Mouse (Mus musculus) limb, embryonic 12.5 days (tissue): ENCODE results near the gene Pkn2. TPM values are rescaled to one million over a fixed set of nuclear protein-coding genes. Genes with fewer than 3 reads are reported as not detected.

Source experiments
- ATAC-seq: fragments of 200-750 bp; cut with Nextera tagmentation; 2 replicates; pipeline ENCODE4 v1.8.0; 2017; ENCODE audit warnings: low read depth, moderate TSS enrichment; ENCODE audit not compliant: insufficient number of reproducible peaks, insufficient read depth, low FRiP score, low TSS enrichment
- H3K27ac ChIP-seq: fragments of 300-500 bp; sonication (generic); 2 replicates; pipeline ENCODE4 v1.5.1; 2016; ENCODE audit warnings: mild to moderate bottlenecking, moderate library complexity
- H3K27me3 ChIP-seq: fragments of 300-500 bp; sonication (generic); 2 replicates; pipeline ENCODE4 v1.6.1; 2016; ENCODE audit warnings: mild to moderate bottlenecking, moderate library complexity
- H3K36me3 ChIP-seq: fragments of 300-500 bp; sonication (generic); 2 replicates; pipeline ENCODE4 v1.6.1; 2016; ENCODE audit warnings: mild to moderate bottlenecking, moderate library complexity
- H3K4me1 ChIP-seq: fragments of 300-500 bp; sonication (generic); replicated peaks from 2 replicates; pipeline ENCODE4 v1.6.1; 2016
- H3K4me2 ChIP-seq: fragments of 300-500 bp; sonication (generic); 2 replicates; pipeline ENCODE4 v1.6.1; 2016; ENCODE audit warnings: mild to moderate bottlenecking, moderate library complexity
- H3K4me3 ChIP-seq: fragments of 300-500 bp; sonication (generic); replicated peaks from 2 replicates; pipeline ENCODE4 v1.5.1; 2016; ENCODE audit warnings: mild to moderate bottlenecking
- H3K9ac ChIP-seq: fragments of 300-500 bp; sonication (generic); replicated peaks from 2 replicates; pipeline ENCODE4 v1.6.1; 2016; ENCODE audit warnings: mild to moderate bottlenecking, moderate library complexity
- H3K9me3 ChIP-seq: fragments of 300-500 bp; sonication (generic); 2 replicates; pipeline ENCODE4 v1.6.1; 2016; ENCODE audit warnings: mild to moderate bottlenecking, moderate library complexity
- WGBS: fragments of 180-500 bp; shearing (Covaris S2); methylation state at CpG from one replicate; pipeline ENCODE4 v1.1.7; 2016; 5-methylcytosine and 5-hydroxymethylcytosine counted together
- polyA plus RNA-seq: library from polyadenylated mRNA; unstranded; fragments of >200 nt; fragmentation: Nextera tagmentation; extraction: Ambion mirVana; gene quantifications from 2 replicates; pipeline ENCODE4 v1.2.1, GENCODE M21; 2016

The Pkn2 gene
- polyA plus RNA-seq, 1 experiment from 2014 or later, result 68.5 TPM

- Histone ChIP-seq H3K27me3 (no peaks in the 10 kb centered on the region), H3K9ac (no peak overlapping the region), H3K4me1 (peaks cover 5% of the 10 kb centered on the region), H3K4me3 (no peak overlapping the region), H3K9me3 (no peaks in the 10 kb centered on the region), H3K27ac (no peak overlapping the region), H3K4me2 (no peak overlapping the region), H3K36me3 (no peaks in the 10 kb centered on the region)
- no peak for ATAC-seq
- 79% methylated on average over 3 of the region's 3 CpGs for WGBS
These were observed 5.2 kb upstream of the Pkn2 start for GRCm38 (mm10) chr3:142886963-142887362.

- peaks cover 5% of the 10 kb centered on the region for H3K4me1 ChIP-seq
- no peak overlapping the region for H3K4me3 ChIP-seq
- no peak overlapping the region for H3K27ac ChIP-seq
- H3K9ac ChIP-seq, result no peak overlapping the region
- no peaks in the 10 kb centered on the region for H3K27me3 ChIP-seq
- H3K9me3 ChIP-seq, result no peaks in the 10 kb centered on the region
- no peak overlapping the region for H3K4me2 ChIP-seq
- no peak for ATAC-seq
- no peaks in the 10 kb centered on the region for H3K36me3 ChIP-seq
These were observed 2.8 kb upstream of the Pkn2 start for GRCm38 (mm10) chr3:142884594-142884993.

- WGBS, result under 1% methylated on average over 22 of the region's 40 CpGs
- peak overlapping the region; percentile 98 for H3K9ac ChIP-seq
- peak overlapping the region; percentile 97 for H3K27ac ChIP-seq
- peak overlapping the region; percentile 59 for H3K4me2 ChIP-seq
- H3K4me3 ChIP-seq, result peak overlapping the region; percentile 99
- H3K4me1 ChIP-seq, result peaks cover 5% of the 10 kb centered on the region
- no peaks in the 10 kb centered on the region for H3K36me3 ChIP-seq
- H3K9me3 ChIP-seq, result no peaks in the 10 kb centered on the region
- ATAC-seq, result no peak; the same call in 1 of the 2 replicates
- H3K27me3 ChIP-seq, result no peaks in the 10 kb centered on the region
These were observed 274 bp downstream of the Pkn2 start for GRCm38 (mm10) chr3:142881589-142881871.

GRCm38 (mm10) chr3:142880790-142881588, 815 bp downstream of the Pkn2 start:
- Histone ChIP-seq H3K27ac (peak overlapping the region; percentile 97), H3K4me3 (peak overlapping the region; percentile 99), H3K4me2 (peak overlapping the region; percentile 59), H3K9ac (peak overlapping the region; percentile 98), H3K36me3 (no peaks in the 10 kb centered on the region), H3K27me3 (no peaks in the 10 kb centered on the region), H3K4me1 (peaks cover 5% of the 10 kb centered on the region), H3K9me3 (no peaks in the 10 kb centered on the region)
- WGBS, result under 1% methylated on average over 54 of the region's 72 CpGs
- ATAC-seq, result peak; percentile 5; the same call in 1 of the 2 replicates

GRCm38 (mm10) chr3:142863236-142863635, 18.6 kb downstream of the Pkn2 start:
- Histone ChIP-seq H3K4me3 (no peak overlapping the region), H3K4me2 (no peak overlapping the region), H3K4me1 (peaks cover 3% of the 10 kb centered on the region; the same call in 1 of the 2 replicates), H3K9ac (no peak overlapping the region), H3K27ac (no peak overlapping the region), H3K36me3 (no peaks in the 10 kb centered on the region), H3K27me3 (no peaks in the 10 kb centered on the region), H3K9me3 (no peaks in the 10 kb centered on the region)
- no peak for ATAC-seq
- 85% methylated on average over 2 of the region's 2 CpGs for WGBS

GRCm38 (mm10) chr3:142856832-142857231, 25.0 kb downstream of the Pkn2 start:
- Histone ChIP-seq H3K36me3 (peaks cover 5% of the 10 kb centered on the region; the same call in 1 of the 2 replicates), H3K27me3 (no peaks in the 10 kb centered on the region), H3K4me2 (no peak overlapping the region), H3K9me3 (no peaks in the 10 kb centered on the region), H3K9ac (no peak overlapping the region), H3K27ac (no peak overlapping the region), H3K4me3 (no peak overlapping the region), H3K4me1 (peaks cover 4% of the 10 kb centered on the region; the same call in 1 of the 2 replicates)
- no peak for ATAC-seq
- WGBS, result 76% methylated on average over 3 of the region's 3 CpGs

- H3K4me1 ChIP-seq, result peaks cover 4% of the 10 kb centered on the region; the same call in 1 of the 2 replicates
- no peaks in the 10 kb centered on the region for H3K9me3 ChIP-seq
- ATAC-seq, result no peak
- H3K36me3 ChIP-seq, result peaks cover 8% of the 10 kb centered on the region; the same call in 1 of the 2 replicates
- 89% methylated on average over 4 of the region's 4 CpGs for WGBS
- no peaks in the 10 kb centered on the region for H3K27me3 ChIP-seq
- H3K4me3 ChIP-seq, result no peak overlapping the region
- H3K4me2 ChIP-seq, result no peak overlapping the region
- H3K9ac ChIP-seq, result no peak overlapping the region
- no peak overlapping the region for H3K27ac ChIP-seq
These were observed 25.8 kb downstream of the Pkn2 start for GRCm38 (mm10) chr3:142855961-142856472.

GRCm38 (mm10) chr3:142852911-142853310, 28.9 kb downstream of the Pkn2 start:
- H3K9ac ChIP-seq, result no peak overlapping the region
- no peaks in the 10 kb centered on the region for H3K27me3 ChIP-seq
- 93% methylated on average over 3 of the region's 3 CpGs for WGBS
- H3K36me3 ChIP-seq, result peaks cover 14% of the 10 kb centered on the region; the same call in 1 of the 2 replicates
- H3K4me3 ChIP-seq, result no peak overlapping the region
- no peak overlapping the region for H3K27ac ChIP-seq
- H3K4me2 ChIP-seq, result no peak overlapping the region
- no peaks in the 10 kb centered on the region for H3K9me3 ChIP-seq
- H3K4me1 ChIP-seq, result peaks cover 4% of the 10 kb centered on the region; the same call in 1 of the 2 replicates
- ATAC-seq, result no peak

- Histone ChIP-seq H3K4me3 (no peak overlapping the region), H3K9ac (no peak overlapping the region), H3K4me1 (peaks cover under 1% of the 10 kb centered on the region; the same call in 1 of the 2 replicates), H3K27ac (no peak overlapping the region), H3K36me3 (peaks cover 14% of the 10 kb centered on the region; the same call in 1 of the 2 replicates), H3K9me3 (no peaks in the 10 kb centered on the region), H3K4me2 (no peak overlapping the region), H3K27me3 (no peaks in the 10 kb centered on the region)
- WGBS, result 77% methylated on average over 3 of the region's 3 CpGs
- ATAC-seq, result no peak
These were observed 30.2 kb downstream of the Pkn2 start for GRCm38 (mm10) chr3:142851631-142852030.

GRCm38 (mm10) chr3:142839961-142840360, 41.8 kb downstream of the Pkn2 start:
- H3K36me3 ChIP-seq, result peaks cover 20% of the 10 kb centered on the region; the same call in 1 of the 2 replicates
- no peak overlapping the region for H3K4me3 ChIP-seq
- H3K27ac ChIP-seq, result no peak overlapping the region
- no peaks in the 10 kb centered on the region for H3K9me3 ChIP-seq
- no peaks in the 10 kb centered on the region for H3K4me1 ChIP-seq
- 88% methylated on average over 4 of the region's 4 CpGs for WGBS
- ATAC-seq, result no peak
- no peak overlapping the region for H3K9ac ChIP-seq
- H3K4me2 ChIP-seq, result no peak overlapping the region
- H3K27me3 ChIP-seq, result no peaks in the 10 kb centered on the region

- Histone ChIP-seq H3K4me2 (no peak overlapping the region), H3K9ac (no peak overlapping the region), H3K27ac (no peak overlapping the region), H3K4me1 (no peaks in the 10 kb centered on the region), H3K9me3 (no peaks in the 10 kb centered on the region), H3K36me3 (peaks cover 21% of the 10 kb centered on the region; the same call in 1 of the 2 replicates), H3K27me3 (no peaks in the 10 kb centered on the region), H3K4me3 (no peak overlapping the region)
- WGBS, result 93% methylated on average over 4 of the region's 4 CpGs
- no peak for ATAC-seq
These were observed 47.0 kb downstream of the Pkn2 start for GRCm38 (mm10) chr3:142834761-142835160.
